Mouse (Mus musculus) brown adipose tissue, adult 24 weeks (tissue): ENCODE measurements at regions not wholly inside any gene's neighbourhood (a gene's known extent, or its start where the extent isn't known, plus 50 kb on each side); places are given as distances from the start of the nearest gene placed in this dataset.

Experiments used
- H3K27ac ChIP-seq: fragments of 200-500 bp; replicated peaks from 2 replicates; pipeline ENCODE4 v1.5.1; 2012; ENCODE audit warnings: low read depth, mild to moderate bottlenecking, low read length
- H3K4me1 ChIP-seq: fragments of 200-500 bp; 2 replicates; pipeline ENCODE4 v1.6.1; 2012; ENCODE audit warnings: low read length, mixed read lengths; ENCODE audit not compliant: control insufficient read depth, insufficient read depth, insufficient read length
- H3K4me3 ChIP-seq: fragments of 200-500 bp; 2 replicates; pipeline ENCODE4 v1.5.1; 2012; ENCODE audit warnings: low read depth, mild to moderate bottlenecking, low read length, moderate library complexity; ENCODE audit not compliant: insufficient read depth

DNA sequence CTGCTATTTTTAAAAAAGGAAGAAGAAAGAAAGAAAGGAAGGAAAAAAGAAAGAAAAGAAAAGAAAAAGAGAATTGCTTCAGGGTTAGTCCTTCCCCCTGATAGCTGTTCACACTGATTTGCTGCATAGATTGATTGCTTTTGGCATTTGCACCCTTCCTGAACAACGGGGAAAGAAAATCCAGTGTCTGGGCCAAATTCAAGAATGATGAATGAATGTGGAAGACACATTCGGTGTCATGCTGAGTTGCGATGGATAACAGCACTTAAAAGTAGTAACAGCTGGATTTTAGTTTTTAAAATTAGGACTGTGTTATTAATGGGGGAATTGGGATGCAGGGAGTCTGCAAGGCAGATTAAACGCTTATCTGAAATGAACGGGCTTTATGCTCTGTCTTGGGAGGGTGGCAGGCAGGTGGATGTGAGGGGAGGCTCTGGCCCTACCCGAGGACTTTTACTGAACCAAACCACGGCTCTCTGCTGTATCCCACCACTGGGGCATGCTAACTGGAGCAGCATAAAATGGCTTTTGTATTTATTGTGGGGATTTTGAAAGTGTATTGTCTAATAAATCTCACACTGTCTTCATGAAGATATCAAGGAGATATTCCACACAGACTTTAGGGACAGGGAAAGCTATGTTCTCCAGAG is 114.4 kb downstream of the Lca5 start:
- Histone ChIP-seq H3K27ac (no peak overlapping the region), H3K4me3 (no peak overlapping the region), H3K4me1 (no peaks in the 10 kb centered on the region)

DNA sequence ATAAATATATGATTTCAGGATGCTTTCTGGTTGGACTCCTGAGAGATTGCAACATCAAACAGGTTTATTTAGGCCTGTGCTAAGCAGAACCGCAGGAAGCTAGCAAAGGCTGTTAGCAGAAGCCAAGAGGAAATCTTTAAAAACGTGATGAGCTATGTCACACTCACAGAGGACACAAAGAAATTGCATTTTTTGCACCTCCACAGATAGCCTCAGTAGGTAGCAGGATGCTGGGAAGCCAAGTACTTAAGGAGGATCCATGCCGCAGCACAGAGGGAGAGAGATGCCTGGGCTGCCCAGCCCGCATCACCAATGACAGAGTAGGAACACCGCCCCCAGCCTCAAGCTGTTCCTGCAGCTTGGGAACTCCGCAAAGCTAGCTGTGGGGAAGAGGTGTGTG is 115.0 kb downstream of the Lca5 start:
- Histone ChIP-seq H3K4me3 (no peak overlapping the region), H3K27ac (no peak overlapping the region), H3K4me1 (no peaks in the 10 kb centered on the region)

DNA sequence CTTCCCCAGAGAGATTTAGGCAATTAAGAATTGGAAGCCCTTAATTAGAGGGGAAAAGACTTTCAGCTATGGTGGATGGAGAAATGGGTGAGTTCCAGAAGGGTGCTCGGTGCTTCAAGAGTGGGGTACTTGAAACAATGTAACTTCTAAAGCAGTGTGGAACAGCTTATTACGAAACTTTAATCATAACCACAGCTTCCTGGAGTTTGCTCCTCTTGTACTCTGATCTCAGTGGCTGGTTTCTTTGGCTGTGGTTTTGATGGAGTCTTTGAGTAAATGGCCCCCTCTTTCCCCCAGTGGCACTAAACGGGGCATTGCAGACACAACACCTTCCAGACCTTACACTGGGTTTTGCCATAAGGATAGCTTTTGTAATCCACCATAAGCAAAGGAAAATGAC is 116.6 kb downstream of the Lca5 start:
- no peaks in the 10 kb centered on the region for H3K4me1 ChIP-seq
- no peak overlapping the region for H3K4me3 ChIP-seq
- no peak overlapping the region for H3K27ac ChIP-seq

DNA sequence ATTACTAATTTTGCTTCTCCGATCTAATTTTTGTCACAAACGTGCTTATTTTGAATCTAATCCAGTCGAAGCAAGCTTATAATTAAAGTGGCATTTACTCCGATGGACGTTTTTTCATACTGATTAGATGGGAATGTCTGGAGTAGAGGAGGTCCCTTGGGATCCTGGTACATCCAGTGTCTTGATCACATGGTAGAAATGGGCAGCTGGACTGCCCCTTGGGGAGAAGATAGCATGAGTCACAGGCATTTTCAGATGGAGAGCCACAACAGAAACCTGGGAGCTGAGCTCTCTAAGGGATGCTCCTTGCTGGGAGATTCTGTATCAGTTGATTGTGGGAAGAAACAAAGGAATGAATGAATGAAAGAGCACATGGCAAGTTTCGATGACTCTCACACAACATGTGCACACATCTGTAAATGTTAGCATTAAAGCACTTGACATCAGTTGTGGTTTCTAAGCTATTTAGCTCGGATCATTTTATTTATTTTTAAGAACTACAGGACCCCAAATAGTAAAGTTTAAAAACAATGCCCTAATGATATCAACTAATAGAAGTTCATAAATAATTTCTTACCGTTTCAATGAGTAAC is 117.8 kb downstream of the Lca5 start:
- Histone ChIP-seq H3K4me1 (no peaks in the 10 kb centered on the region), H3K27ac (no peak overlapping the region), H3K4me3 (no peak overlapping the region)

DNA sequence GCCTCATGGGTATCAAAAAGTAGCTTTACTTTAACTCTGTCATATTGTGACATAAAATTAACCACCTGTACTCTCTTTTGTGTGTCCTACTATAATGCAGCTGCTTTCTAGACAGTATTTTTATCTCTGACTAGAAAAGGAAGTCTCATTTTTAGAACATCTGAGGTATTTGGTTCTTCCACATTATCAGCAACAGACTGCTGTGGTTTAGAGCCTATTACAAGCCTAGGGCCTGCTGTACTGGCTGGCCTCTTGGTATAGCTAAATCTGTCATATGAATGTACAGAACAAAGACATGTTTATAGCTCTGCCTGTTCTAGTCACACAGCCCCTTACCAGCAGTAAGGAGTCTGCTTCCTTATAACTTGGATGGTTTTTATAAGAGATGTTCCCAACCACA is 119.1 kb downstream of the Lca5 start:
- H3K4me1 ChIP-seq: no peaks in the 10 kb centered on the region
- H3K27ac ChIP-seq: no peak overlapping the region
- no peak overlapping the region for H3K4me3 ChIP-seq

DNA sequence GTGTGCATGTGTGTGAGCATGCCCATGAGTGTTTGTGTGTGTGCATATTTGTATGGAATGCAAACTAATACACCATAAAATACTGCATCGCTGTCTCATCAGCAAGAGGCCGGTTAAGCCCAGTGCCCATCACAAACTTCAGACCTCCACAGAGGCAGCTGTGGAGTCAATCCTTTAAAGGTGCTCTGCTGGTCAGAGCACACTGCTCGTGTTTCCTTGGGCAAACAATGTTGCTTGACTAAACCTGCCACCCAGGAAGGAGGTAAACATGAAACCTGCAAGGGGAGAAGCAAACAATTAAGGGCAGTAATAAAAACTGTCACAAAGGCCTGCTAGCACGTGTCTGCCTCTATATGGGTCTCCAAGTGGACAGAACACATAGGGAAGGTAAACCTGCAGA is 120.1 kb downstream of the Lca5 start:
- no peaks in the 10 kb centered on the region for H3K4me1 ChIP-seq
- no peak overlapping the region for H3K27ac ChIP-seq
- H3K4me3 ChIP-seq: no peak overlapping the region

DNA sequence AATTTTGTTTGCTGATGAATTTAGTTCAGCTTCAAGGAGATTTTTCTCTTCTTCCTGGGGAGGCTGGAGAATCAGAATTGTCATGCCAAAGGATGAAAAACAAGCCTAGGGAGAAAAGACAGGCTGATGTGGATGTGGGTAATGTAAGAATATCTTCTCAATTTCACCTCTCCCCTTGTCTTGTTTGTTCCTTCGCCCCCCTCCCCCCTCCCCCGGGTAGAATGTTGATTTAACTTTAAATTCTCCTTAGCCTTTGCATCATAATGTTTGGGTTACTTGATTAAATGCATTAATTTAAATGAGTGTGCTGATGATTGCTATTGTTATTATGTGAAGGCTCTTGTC is 124.1 kb downstream of the Lca5 start:
- Histone ChIP-seq H3K4me3 (no peak overlapping the region), H3K4me1 (peaks cover 3% of the 10 kb centered on the region; the same call in 1 of the 2 replicates), H3K27ac (no peak overlapping the region)

DNA sequence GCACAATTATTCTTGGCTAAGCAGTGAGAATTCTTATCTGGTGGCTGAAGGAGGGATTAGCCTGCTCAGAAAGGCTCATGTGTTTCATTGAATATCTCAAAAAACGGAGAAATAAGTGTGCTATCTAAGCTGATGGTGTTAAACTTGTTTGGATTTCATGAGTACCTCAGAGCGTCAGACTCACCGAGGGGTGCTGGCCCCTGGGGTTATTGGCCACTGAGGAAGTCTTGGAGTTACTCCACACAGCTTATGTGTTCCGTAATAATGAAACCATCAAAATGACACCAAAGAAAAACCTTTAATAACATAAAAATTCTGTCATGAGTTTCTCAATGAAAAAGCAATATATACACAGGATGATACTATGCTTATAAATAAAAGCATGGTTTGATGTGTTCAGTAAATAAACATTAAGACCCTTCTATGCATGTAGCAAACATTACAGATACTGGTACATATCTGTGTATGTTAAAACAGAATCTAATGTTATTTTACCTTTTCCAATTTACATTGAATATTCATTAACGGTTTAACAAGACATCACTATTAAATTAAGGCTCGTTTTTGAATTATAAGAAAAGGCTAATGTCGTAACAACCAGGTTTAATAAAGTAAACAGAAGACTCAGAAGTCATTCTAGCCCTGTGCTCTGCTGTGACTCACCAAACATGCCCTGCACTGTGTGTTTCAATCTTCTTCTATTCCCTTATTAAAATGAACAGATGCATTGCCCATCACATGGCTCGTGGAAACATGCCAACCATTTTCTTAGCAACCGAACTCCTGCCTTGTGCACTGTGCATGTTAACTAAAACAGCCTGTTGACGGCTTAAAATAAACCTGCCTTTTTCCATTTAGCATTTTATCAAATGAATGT is 124.7 kb downstream of the Lca5 start:
- Histone ChIP-seq H3K4me3 (no peak overlapping the region), H3K4me1 (peaks cover 3% of the 10 kb centered on the region; the same call in 1 of the 2 replicates), H3K27ac (no peak overlapping the region)

DNA sequence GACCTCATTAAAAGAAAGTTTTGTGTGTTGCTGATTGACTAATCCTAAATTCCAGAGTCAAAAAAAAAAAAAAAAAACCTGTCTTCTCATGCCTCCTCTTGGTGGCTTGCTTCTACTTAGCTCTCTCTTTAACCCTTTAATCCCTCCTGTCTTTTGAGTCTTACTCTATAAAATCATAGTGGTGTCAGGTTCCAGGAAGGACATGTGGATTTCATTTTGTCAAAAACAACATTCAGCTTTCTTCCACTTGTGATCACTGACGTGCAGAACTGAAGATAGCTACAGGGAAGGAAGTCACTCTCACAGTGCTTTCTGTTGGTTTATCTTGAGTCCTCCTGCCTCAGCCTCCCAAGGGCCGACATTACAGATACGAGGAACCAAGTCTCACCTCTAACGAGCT is 132.2 kb downstream of the Lca5 start:
- Histone ChIP-seq H3K4me1 (peaks cover 2% of the 10 kb centered on the region; the same call in 1 of the 2 replicates), H3K27ac (no peak overlapping the region), H3K4me3 (no peak overlapping the region)

DNA sequence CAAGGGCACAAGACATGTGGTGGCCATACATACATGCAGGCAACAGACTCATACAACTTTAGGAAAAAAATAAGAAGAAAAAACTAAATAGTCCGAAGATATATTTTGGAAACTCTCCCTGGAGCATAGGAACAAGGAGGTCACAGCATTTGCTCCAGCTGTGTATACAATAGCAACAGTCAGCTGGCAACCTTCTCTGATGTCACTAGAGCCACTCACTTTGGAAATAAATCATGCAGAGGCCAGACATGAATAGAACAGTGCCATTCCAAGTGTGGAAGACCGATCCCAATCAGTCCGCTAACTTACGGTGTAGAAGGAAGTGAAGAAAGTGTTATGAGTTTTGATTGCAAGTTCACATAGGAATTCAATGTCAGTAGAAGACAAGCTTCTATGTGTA is 132.8 kb downstream of the Lca5 start:
- Histone ChIP-seq H3K4me3 (no peak overlapping the region), H3K27ac (no peak overlapping the region), H3K4me1 (peaks cover 2% of the 10 kb centered on the region; the same call in 1 of the 2 replicates)

DNA sequence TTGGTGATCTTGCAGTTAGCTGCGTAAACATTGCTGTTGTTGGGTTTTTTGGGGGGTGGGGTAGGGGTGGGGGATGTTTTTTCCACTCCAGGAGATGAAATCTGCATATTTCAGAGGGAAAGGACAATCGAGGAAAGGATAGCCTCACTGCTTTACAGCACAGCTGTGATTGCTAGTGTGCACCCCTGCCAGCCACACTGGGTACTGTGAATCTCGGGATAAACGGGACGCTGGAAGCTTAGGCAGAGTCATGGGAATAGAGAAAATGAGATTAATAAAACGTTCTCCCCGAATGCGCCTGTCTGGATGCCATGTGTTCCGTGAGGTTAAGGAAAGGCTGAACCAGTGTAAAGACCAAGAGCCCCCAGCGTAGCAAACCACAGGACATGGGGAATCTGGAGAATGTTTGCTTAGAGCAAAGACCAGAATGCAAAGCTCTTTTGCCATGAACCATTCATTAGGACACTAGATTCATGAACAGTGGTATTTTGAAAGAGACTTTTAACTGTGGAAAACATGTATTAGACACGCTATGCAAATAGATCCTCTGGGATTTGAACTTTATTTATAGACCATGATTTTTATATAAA is 133.5 kb downstream of the Lca5 start:
- peaks cover 2% of the 10 kb centered on the region; the same call in 1 of the 2 replicates for H3K4me1 ChIP-seq
- no peak overlapping the region for H3K4me3 ChIP-seq
- no peak overlapping the region for H3K27ac ChIP-seq

DNA sequence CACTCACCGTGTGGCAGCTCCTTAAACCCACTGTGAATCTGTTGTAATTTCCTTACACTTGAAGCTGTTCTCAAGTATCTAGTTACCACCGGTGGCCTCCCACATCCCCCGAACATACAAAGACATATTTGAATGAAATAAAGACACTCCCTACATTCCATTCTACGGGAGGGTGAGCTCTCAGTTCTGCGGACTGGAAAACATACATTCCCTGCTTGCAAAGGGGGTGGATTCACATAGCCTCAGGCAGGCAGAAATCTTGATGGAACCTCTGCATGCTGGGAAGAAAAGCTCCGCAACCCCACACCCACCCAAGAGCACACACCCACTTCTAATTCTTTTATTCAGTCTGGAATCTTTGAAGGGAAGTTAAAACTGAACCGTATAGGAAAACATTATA is 136.0 kb downstream of the Lca5 start:
- H3K4me1 ChIP-seq: peaks cover 2% of the 10 kb centered on the region; the same call in 1 of the 2 replicates
- H3K4me3 ChIP-seq: no peak overlapping the region
- H3K27ac ChIP-seq: no peak overlapping the region

DNA sequence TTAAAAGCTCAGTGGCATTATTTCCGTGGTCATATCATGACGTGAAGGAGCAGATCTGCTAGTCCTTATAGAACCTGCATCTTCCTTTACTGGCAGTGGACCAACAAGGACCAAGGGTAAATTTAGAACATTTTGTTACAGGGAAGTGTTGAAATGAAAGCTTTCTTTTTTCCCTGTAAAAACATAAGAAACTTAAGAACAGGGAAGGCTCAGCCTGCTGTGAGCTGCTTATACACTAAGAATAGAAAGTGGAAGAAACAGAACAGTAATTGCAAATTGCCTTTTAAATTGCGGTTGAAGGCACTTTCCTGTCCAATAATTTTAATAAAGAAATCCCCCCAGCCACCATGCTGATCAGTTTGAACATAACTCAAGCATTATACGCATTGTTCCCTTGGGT is 140.4 kb downstream of the Lca5 start:
- H3K4me1 ChIP-seq: no peaks in the 10 kb centered on the region; the same call in 1 of the 2 replicates
- H3K4me3 ChIP-seq: no peak overlapping the region
- H3K27ac ChIP-seq: no peak overlapping the region

DNA sequence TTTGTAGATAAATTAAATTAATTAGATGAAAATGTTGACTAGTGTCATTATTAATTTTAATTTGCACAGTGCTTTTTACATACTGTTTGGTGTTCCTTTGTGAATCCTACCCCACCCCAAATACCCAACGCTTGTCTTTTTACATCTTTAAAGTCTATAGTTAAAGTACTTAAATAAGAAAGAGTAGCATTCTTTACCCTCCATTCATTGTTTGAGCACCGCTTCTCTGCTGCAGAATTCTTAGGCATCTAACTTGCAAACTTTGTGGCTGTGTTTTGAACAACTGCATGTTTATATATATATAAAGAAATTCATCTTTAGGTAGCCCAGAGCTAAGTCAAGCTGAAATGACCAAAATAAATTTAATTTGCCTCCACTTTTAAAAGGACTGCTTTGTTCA is 140.9 kb downstream of the Lca5 start:
- Histone ChIP-seq H3K4me1 (no peaks in the 10 kb centered on the region; the same call in 1 of the 2 replicates), H3K4me3 (no peak overlapping the region), H3K27ac (no peak overlapping the region)

DNA sequence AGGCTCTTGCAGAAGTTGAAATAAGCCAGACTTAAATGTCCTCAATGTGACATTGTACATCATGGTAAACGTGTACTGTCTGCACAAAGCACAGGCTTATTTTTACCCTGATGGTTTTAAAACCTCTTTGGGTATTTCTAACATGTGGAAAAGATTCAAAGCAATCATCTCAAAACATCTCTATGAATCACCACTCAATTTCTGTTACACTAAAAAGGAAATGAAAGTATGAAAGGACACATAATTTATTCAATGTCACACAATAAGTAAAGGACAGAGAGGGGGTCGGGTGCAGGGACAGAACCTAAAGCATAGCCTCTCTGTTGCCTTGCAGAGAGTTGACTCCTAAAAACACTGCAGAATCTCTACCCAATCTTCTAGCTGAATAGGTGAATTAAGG is 141.3 kb downstream of the Lca5 start:
- Histone ChIP-seq H3K4me1 (no peaks in the 10 kb centered on the region; the same call in 1 of the 2 replicates), H3K4me3 (no peak overlapping the region), H3K27ac (no peak overlapping the region)
